ENCODE assay signal across 8 mouse cellular contexts in genomic region chr3:68583031-68583693, GRCm38 (mm10).
A peak's percentile ranks its signal among the peaks of the same experiment; 100 is the strongest.
DNase-seq lines count a peak whose midpoint lies in the region; ATAC-seq and TF ChIP-seq lines count a peak whose summit lies in the region.

No protein-coding gene starts in this region.

- no peaks in the 10 kb centered on the region for H3K27me3 ChIP-seq in forebrain, postnatal 0 days (ENCODE audit: insufficient read depth, low read length)
- H3K27me3 ChIP-seq in kidney, postnatal 0 days (ENCODE audit: insufficient read depth, low read length) = no peaks in the 10 kb centered on the region
- no peaks in the 10 kb centered on the region for H3K27me3 ChIP-seq in midbrain, postnatal 0 days (ENCODE audit: insufficient read depth, low read length)

- TF ChIP-seq CTCF in forebrain, postnatal 0 days (IDR thresholded peaks at IDR 0.05; ENCODE audit: low read depth) = no peak
- TF ChIP-seq CTCF in kidney, postnatal 0 days (IDR thresholded peaks at IDR 0.05; ENCODE audit: low read depth) = no peak
- no peak for TF ChIP-seq CTCF in midbrain, postnatal 0 days (IDR thresholded peaks at IDR 0.05)

- no peaks in the 10 kb centered on the region for H3K9me3 ChIP-seq in forebrain, postnatal 0 days (ENCODE audit: low read length)
- H3K9me3 ChIP-seq in kidney, postnatal 0 days (replicated peaks; ENCODE audit: low read length) = no peaks in the 10 kb centered on the region
- no peaks in the 10 kb centered on the region for H3K9me3 ChIP-seq in midbrain, postnatal 0 days (ENCODE audit: low read length)

- ATAC-seq in forebrain, postnatal 0 days = no peak
- ATAC-seq in kidney, postnatal 0 days (replicated peaks; ENCODE audit: low FRiP score, low read depth) = no peak
- ATAC-seq in midbrain, postnatal 0 days (ENCODE audit: low FRiP score) = no peak

- peak; percentile 95 for DNase-seq in heart, adult 11 months
- DNase-seq in heart, postnatal 25 days (ENCODE audit: low spot score) = no peak
- DNase-seq in forebrain, postnatal 0 days = no peak
- DNase-seq in kidney, postnatal 0 days (ENCODE audit: low spot score) = peak; percentile 82
- DNase-seq in midbrain, postnatal 0 days (ENCODE audit: low spot score) = no peak
- DNase-seq in layer of hippocampus, postnatal 25 days (ENCODE audit: extremely low spot score in 1 of 2, low spot score in 1 of 2) = no peak
- no peak for DNase-seq in adrenal gland, postnatal 14 days
- DNase-seq in left cerebral cortex, adult 9 months (ENCODE audit: low spot score in 2 of 2) = no peak

- no peak overlapping the region for H3K4me3 ChIP-seq in forebrain, postnatal 0 days (ENCODE audit: low read depth, low read length)
- no peak overlapping the region for H3K4me3 ChIP-seq in kidney, postnatal 0 days (replicated peaks; ENCODE audit: low read depth, low read length)
- no peak overlapping the region for H3K4me3 ChIP-seq in midbrain, postnatal 0 days (ENCODE audit: low read depth, low read length)

- 7% methylated on average over 14 of the region's 14 CpGs for WGBS in forebrain, postnatal 0 days
- 22% methylated on average over 14 of the region's 14 CpGs for WGBS in kidney, postnatal 0 days
- 13% methylated on average over 14 of the region's 14 CpGs for WGBS in midbrain, postnatal 0 days

- H3K36me3 ChIP-seq in forebrain, postnatal 0 days (ENCODE audit: insufficient read depth) = no peaks in the 10 kb centered on the region
- no peaks in the 10 kb centered on the region for H3K36me3 ChIP-seq in kidney, postnatal 0 days (ENCODE audit: insufficient read depth, low read length)
- H3K36me3 ChIP-seq in midbrain, postnatal 0 days (ENCODE audit: insufficient read depth, low read length) = no peaks in the 10 kb centered on the region

- peak overlapping the region; percentile 18 for H3K4me2 ChIP-seq in forebrain, postnatal 0 days (ENCODE audit: low read depth)
- peak overlapping the region; percentile 30; the same call in 1 of the 2 replicates for H3K4me2 ChIP-seq in kidney, postnatal 0 days (ENCODE audit: low read length)
- peak overlapping the region; percentile 21 for H3K4me2 ChIP-seq in midbrain, postnatal 0 days (ENCODE audit: low read depth, low read length, poor library complexity, severe bottlenecking)

- intact Hi-C loops in heart, postnatal 25 days (cut with DNase I) = loop anchor here (5.0 kb wide), 1 partner anchor 34 kb away; no protein-coding TSS in a partner anchor

- H3K27ac ChIP-seq in forebrain, postnatal 0 days (ENCODE audit: low read depth, low read length) = peak overlapping the region; percentile 24
- peak overlapping the region; percentile 79 for H3K27ac ChIP-seq in kidney, postnatal 0 days
- H3K27ac ChIP-seq in midbrain, postnatal 0 days (ENCODE audit: low read depth, low read length) = peak overlapping the region; percentile 59; the same call in 1 of the 2 replicates

- peaks cover 15% of the 10 kb centered on the region for H3K4me1 ChIP-seq in forebrain, postnatal 0 days (ENCODE audit: insufficient read depth)
- peaks cover 35% of the 10 kb centered on the region for H3K4me1 ChIP-seq in kidney, postnatal 0 days (replicated peaks; ENCODE audit: insufficient read depth, low read length)
- H3K4me1 ChIP-seq in midbrain, postnatal 0 days (ENCODE audit: insufficient read depth, low read length) = no peaks in the 10 kb centered on the region

- H3K9ac ChIP-seq in forebrain, postnatal 0 days = no peak overlapping the region
- peak overlapping the region; percentile 4; the same call in 1 of the 2 replicates for H3K9ac ChIP-seq in kidney, postnatal 0 days (ENCODE audit: low read depth, low read length)
- H3K9ac ChIP-seq in midbrain, postnatal 0 days (replicated peaks; ENCODE audit: low read length, poor library complexity, severe bottlenecking) = 0 out of 2 replicates have a peak overlapping the region, but pooled peaks have one; percentile 24

Comparison
In these comparisons a context has a peak if more than half of its experiments do, and no peak if none do; other contexts are left out.
1. DNase-seq: peak in heart, adult 11 months (single experiment) and kidney, postnatal 0 days (single experiment); none in heart, postnatal 25 days (single experiment), forebrain, postnatal 0 days (single experiment), midbrain, postnatal 0 days (single experiment), layer of hippocampus, postnatal 25 days (0 of 2), adrenal gland, postnatal 14 days (single experiment) and left cerebral cortex, adult 9 months (0 of 2).
2. H3K27ac ChIP-seq: peak in every context shown above with its lines; median percentile 79 in kidney, postnatal 0 days; 59 in midbrain, postnatal 0 days; 24 in forebrain, postnatal 0 days.
3. Peak in every context shown above with its lines, with median percentiles within 50 percentile points of each other: H3K4me2 ChIP-seq.